Mouse (Mus musculus) adrenal gland, postnatal 4 days (tissue): ENCODE measurements around the gene Plekha7. TPM values are rescaled to one million over a fixed set of nuclear protein-coding genes. Genes with fewer than 3 reads are reported as not detected.

Source experiments
- DNase-seq, 2 experiments: peaks; one replicate each; pipeline ENCODE4 v3.0.0; 2021 to 2022; ENCODE audit warnings: low spot score in 2 of 2, mixed read lengths in 2 of 2
- long read RNA-seq, 2 experiments: library from polyadenylated mRNA; stranded (forward); transcript quantifications; one replicate each; pipeline ENCODE4 v2.0.0; 2021
- total RNA-seq, 2 experiments: library from RNA; stranded (reverse); gene quantifications; 2 replicates each; pipeline ENCODE4 v1.2.3; 2021

Plekha7 gene
- total RNA-seq, result 10 to 100 TPM; 19.0 to 24.8 TPM
- long read RNA-seq, experiment 1, full-length matches to known transcripts, result 1 of 3 reads
- long read RNA-seq, experiment 1, partial matches to known transcripts, result 2 of 3 reads
- long read RNA-seq, experiment 1, other reads (novel, unspliced or antisense), result 0 of 3 reads
- long read RNA-seq, experiment 2, partial matches to known transcripts, result 4 of 10 reads
- long read RNA-seq, experiment 2, other reads (novel, unspliced or antisense), result 6 of 10 reads

DNA sequence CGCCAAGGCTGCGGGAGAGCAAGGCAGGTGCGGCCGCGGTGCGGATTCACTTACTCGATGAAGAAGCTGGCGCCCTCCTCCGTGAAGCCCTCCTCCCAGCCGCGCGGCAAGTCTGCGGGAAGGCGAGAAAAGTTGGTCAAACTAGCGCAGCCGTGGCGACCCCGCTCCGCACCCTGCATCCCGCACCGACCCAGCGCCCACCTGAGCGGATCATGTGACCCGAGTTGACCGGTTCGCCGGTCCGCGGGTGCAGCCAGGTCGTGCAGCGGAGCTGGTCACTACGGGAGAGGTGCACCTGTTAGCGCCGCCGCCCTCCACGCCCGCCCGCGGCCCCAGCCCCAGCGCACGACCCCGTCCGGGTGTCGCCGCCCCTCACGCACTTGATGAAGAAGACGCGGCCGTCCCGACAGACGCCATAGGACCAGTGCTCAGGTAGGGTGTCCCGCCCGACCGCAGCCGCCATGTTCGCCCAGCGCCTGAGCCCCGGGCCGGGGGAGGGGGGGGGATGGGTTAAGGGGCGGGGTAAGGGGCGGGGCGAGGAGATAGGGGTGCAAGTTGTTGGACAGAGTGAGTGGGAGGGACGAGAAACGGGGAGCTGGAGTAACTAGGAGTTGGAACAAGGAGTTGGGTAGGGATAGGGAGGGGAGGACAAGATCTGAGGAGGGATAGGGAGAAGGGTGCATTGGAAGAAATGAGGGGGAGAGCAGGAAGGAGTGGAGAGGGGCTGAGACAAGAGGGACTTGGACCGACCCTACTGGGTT, at the start of gene Plekha7:
Plekha7 (minus strand) TSS at position 506 of the 761 bp plus-strand sequence.
- peak; percentile 31 to 33 for DNase-seq

DNA sequence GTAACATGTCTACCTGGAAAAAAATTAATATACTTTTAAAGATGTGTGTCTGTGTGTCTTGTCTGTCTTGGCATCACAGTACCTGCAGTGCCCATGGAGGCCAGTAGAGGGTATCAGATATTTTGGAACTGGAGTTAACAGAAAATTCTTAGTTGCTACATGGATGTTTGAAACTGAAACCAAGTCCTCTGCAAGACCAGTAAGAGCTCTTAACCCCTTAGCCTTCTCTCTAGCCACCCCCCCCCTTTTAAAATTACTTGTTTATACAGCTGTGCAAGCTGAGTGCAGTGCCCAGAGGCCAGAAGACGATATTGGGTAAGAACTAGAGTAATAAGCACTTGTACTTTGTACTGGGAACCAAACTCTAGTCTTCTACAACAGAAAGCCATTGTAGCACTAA, 28.1 kb upstream of the Plekha7 start:
- peak in 1 of 2 experiments; percentile 50 for DNase-seq

DNA sequence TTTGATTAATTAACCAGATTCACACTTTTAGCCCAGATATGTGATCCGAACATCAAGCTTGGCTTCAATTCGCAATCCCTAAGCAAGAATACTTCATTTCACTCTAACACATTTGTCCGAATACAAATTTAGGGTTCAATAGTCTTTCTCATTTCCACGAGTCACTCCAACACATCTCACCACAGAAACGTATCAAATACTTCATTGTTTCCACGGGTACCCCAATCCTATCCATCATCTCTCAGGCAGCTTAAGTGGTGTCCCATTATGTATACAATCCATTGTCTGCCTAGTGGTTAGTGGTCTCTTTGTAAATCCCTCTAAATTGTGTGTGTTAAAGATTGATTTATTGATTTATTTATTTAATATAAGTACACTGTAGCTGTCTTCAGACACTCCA, 27.0 kb upstream of the Plekha7 start:
- DNase-seq, result no peak

DNA sequence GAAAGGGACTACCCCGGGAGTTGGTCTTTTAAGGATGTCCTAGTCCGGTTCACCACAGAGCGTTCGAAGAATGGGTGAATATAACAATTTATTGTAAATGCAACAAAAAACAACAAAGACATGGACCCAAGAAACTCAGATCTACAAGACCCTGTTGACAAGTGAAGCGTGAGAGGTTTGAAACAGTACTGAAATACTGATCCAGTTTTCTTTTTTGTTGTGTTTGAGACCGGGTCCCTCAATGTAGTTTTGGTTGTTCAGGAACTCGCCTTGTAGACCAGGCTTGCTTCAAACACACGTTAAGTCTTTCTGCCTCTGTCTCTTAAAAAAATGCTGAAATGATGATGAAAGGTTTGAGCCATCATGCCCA, 26.5 kb upstream of the Plekha7 start:
- DNase-seq, result no peak

DNA sequence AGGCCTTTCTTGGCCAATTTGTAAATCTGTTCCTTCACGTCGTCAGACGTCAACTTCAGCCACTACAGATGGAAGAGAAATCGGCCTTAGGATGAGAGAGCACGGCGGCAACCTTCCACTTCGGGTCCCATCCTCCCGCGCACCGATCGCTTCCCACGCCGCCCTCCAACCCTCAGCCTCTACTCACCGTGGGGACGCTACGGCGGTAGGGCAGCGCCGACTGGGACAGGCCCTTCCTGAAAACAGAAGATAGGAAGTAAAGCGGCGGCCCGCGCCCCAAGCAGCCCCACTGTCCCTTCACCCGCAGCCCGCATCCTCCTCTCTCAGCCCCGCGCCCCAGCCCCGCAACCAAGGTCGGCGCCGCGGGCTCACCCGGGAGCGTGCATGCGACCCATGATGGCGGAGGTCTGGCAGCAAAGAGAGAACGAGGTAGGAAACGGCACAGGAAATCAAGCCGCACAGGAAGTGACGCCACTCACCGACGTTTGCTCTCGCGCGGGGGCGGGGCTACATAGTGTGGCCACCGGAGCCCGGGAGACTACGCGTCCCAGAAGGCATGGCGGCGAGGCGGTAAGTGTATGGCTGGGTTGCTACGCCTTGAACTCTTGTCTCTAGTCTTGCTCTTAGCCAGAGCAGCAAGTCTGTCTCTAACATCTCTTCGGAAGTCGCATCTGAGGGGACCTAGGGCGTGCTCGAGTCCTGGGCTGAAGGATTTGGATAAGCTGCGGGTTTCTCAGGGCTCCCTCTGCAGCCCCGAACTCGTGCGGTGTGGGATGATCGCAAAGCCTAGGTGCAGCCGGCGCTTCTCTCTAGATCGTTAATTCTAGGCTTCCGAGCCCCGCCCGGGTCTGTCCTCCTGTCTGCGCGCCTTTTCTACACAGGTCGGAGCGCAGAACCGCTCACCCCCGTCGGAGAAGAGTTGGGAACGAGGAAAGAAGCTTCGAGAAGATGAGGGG, 25.8 kb upstream of the Plekha7 start, which contains the start of gene Rps13:
Rps13 (minus strand) TSS at position 483 of the 956 bp plus-strand sequence.
- DNase-seq, result peak; percentile 85 to 96

DNA sequence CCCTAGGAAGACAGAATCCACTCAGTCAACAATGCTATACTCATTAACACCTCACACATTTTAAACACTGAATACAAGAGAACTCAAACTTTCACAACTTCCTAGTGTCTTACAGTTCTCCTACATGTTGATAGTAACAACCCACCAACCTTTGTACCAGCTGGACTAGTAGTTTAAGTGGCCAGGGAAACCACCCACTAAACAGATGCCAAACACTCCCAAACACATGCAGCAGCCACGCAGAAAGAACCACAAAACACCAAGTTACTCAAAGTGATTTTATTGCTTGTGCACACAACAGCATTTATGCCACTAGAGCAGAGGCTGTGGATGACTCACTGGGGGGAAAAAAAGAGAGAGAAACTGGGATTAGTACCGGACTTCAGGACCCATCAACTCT, 23.1 kb upstream of the Plekha7 start:
- DNase-seq, result no peak

DNA sequence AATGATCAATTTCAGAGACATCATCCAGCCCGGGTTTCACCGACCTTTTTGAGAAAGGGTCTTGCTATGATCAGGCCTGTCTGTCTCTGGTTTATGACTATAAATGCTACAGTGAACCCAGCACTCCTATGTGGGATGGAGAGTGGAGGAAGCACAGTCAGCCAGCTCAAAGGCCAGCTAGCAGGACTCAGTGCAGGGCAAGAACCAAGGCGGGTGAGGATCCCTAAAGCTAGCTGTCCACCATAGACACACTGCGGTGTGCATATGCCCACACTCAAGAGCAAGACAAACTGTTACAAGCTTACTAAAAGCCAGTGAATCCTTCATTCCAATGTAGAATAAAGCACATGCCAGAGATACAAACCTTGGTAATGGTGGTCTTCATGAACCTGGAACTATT, 21.7 kb upstream of the Plekha7 start:
- DNase-seq, result no peak

DNA sequence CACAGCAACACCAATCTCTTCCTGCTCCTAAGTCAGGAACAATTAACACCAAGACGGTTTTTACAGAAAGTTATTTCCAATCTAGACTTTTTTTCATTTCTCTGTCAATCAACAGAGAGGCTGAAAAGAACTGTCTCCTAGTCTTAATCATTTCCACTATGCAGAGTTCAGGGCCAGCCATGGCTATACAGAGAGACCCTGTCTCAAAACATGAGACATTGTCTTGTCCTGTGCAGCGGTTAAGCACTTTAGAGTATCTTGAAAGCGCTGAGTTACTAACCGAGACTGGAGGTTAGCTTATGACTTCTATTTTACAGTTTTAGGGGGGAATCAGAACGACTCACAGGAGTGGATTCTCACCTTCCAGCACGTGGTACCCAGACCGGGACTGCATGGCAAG, 20.6 kb upstream of the Plekha7 start:
- no peak for DNase-seq

DNA sequence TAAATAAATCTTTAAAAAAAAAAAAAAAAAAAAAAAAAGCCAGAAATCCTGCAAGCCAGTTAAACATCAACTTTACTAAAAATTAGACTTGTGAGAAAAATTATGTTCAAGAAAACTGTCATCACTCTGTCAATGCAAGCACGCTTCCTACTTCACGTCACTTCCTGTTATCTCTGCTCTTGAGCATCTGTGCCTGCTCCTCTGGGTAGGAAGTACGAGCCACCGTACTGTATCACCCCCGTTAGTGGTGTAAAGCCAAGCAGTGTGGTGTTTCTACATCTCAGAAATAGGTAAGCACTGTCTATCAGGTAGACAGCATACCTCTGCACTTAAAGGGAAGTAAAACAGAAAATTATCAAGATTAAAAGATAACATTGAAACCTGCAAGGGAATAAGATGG, 19.7 kb upstream of the Plekha7 start:
- no peak for DNase-seq

DNA sequence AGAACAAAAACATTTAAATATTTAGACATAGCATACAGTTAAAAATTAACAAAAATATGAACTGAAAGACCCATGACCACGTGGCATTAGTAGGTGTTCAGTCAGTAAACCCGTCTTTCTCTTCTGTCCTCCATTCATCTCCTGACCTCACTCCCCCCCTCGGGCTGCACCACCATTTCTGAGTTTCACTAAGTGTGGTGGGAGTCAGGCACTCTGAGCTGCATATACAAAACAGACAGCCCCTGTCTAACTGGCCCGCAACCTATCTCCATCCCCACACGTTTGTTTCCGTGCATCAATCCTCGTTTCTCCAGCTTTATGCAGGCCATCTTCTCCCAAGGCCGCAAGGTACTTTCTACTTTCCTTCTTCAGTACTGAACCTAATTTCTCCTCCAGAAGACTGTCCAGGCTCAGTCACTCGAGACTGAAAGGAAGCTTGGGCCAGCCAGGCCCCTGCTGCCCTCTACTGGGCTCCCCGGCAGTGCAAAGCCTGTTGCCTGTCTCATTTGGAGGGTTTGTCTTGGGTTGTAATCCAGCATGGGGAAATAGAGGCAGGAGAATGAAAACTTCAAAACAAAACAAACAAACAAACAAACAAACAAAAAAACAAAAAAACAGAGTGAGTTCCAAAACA, 15.3 kb upstream of the Plekha7 start:
- DNase-seq, result peak in 1 of 2 experiments; percentile 33

DNA sequence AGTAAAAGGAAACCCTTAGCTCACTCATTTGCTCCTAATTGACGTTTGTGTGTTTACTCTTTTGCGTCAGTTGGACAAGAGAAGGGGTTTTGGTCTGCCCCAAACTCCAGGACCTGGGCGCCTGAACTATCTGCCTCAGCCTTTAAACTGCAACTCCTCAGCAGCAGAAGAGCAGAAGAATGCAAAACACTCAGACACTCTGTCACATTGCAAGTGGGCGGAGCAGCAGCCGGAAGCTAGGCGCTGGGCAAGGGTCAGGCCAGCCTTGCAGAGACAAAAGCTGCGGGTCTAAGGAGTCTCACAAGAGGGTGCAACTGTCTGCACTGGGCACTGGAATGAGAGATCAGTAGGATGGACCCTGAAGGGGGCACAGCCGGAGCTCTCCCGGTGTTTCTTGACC, 1.3 kb upstream of the Plekha7 start:
- DNase-seq, result no peak

DNA sequence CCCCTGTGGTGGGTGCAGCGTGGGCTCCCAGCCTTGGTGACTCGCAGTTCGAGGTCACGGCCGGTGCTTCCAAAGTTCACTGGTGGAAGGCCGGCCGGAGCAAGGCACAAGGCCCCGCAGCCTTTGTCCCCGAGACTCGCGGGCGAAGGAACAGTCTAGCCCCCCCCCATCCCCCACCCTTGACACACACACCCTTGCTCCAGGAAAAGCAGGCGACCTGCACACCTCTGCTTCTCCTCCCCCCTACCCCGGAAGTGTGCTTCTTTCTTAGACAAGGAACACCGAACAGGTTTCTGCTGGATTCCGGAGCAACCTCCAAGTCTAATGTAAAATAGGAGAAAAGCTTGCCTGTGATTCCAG, 436 bp upstream of the Plekha7 start:
- DNase-seq, result no peak

DNA sequence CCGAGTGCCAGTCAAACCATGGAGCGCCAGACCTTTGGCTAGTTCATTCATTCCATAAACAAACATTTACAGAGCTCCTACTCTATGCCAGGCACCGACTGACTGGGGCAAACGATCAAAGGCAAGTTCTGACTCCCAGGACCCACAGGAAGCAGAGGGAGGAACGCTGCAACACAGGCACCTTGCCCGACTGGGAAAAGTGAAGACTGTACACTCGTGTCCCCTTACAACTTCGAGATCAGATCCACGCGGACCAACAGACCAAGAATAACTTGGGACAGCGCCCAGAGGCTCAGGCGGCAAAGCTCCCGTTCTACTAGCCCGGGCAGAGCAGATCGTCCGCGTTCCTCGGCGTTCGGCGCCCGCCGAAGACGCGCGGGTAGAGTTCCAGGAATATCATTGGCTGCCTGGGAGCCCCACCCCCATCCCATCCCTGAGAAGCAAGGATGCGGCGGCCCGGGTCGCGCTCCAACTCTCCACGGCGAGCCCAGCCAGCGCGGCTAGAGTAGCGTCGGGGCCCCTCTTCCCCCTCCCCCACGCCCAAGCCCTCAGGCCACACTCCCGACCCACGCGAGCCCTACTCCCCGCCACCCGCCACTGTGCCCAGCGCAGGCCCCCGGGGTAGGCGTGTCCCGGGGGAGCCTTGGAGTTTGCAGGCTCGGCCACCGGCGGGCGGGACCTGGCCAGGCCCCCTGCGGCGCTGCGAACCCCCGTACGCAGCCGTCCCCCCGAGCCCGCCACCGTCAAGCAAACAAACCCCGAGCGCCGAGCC, 891 bp downstream of the Plekha7 start:
- DNase-seq, result peak; percentile 50 to 57

DNA sequence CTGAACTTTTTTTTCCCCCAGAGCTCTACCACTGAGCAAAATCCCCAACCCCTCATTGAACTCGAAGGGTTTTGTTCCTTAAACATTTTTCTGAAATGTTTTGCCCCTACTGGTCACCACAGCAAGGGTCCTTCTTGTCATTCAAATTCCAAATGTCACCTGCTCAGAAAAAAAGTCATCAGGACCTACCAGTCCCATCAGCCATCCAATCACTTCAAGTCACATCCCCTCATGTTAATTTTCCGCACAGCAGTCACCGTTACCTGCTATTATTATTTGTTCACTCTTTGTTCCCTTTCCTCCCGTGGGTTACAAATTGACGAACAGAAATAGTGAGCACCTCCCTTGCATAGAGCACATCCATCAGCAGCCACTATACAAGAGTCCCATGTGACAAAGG, 1.6 kb downstream of the Plekha7 start:
- DNase-seq, result no peak

DNA sequence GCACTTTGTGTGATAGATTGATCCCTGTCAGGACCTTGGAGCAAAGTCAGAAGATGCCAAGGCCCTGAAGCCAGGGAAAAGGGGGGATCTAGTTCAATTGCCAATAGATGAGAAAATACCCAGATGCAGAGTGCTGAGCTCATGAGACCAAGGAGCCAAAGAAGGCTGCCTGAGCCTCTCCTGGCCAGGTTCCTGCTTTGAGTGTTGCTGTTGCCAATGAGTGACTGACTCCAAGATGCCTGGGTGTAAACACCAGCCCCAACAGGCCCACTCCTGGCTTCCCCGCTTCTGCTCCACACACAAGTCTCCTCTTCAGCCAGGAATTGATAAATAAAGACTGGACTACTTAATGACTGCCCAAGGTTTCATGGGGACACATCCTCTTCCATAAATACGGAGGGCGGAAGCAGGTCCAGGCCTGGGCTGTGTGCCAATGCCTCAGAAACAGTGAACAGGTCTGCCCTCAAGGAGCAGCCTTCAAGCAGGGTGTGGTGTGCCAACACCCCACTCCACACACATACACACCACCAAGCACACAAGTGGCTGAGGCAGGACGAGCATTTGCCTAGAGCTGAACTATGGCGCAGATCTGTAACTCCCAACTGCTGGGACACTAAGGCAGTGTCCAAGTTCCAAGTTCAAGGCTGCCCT, 6.4 kb downstream of the Plekha7 start:
- no peak for DNase-seq

DNA sequence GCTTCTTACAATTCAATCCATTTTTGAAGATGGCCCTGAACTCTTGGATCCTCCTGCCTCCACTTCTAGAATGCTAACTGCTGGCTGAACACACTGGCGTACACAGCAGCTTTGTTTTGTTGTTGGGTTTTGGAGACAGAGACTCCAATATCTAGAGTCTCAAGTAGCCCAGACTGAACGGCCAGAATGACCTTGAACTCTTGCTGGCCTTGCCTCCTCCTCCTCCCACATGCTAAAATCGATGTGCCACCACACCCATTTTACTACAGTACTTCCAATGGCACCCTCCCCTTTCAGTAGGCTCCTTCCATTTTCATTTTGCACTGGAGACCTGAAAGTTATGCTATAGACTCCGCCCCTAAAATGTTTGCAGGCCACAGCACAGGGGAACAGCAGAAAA, 7.0 kb downstream of the Plekha7 start:
- no peak for DNase-seq

DNA sequence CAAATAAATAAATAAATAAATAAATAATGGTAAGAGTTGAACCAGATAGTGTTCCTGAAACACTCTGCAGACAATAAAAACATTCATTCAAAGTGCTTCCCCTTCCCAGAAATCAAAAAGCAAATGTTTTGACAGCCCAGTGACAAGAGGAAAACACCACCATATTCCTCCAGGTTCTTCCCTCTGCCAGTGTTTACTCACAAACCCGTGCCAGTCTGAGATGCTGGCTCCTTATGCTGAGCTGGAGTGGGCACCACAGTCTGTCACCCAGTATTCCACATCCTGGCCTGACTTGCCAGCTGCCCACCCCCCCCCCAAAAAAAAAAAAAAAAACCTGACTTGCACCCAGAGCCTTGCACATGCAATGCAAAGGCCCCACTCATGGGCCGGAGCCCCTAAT, 9.3 kb downstream of the Plekha7 start:
- DNase-seq, result no peak

DNA sequence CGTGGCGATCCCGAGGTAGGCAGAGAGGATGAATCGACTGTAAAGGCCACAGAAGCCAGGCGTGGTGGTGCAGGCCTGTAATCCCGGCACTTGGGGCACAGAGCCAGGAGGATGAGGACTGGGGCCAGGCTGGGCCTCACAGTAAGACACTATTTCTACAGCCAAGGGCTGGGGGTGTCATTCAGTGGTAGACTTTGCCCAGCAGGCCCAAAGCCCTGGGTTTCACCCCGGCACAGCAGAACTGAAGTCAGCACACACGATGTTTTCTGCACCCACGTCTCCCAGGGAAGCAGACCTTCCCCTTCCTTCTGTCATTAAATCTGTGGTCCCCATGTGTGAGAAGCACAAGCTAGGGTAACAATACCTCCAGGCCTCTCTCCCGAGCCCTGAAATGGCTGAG, 9.8 kb downstream of the Plekha7 start:
- no peak for DNase-seq

DNA sequence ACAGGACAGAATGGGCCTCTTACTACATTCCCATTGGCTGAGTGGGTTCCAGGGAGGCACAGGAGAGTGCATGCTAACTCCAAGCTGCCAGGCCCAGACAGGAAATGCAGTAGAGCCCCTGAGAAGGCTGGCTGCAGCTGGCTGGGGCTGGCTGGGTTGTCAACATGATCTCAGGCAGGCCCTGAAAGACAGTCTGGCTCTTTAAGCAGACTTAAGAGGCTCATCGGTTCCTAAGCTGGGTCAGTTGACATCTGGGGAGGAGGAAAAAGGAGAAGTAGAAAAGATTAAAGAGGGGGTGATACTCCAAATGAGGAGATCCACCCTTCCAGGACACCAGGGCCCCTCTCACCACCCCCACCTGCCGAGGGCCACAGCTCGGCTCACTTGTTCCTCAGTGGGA, 13.2 kb downstream of the Plekha7 start:
- DNase-seq, result no peak

DNA sequence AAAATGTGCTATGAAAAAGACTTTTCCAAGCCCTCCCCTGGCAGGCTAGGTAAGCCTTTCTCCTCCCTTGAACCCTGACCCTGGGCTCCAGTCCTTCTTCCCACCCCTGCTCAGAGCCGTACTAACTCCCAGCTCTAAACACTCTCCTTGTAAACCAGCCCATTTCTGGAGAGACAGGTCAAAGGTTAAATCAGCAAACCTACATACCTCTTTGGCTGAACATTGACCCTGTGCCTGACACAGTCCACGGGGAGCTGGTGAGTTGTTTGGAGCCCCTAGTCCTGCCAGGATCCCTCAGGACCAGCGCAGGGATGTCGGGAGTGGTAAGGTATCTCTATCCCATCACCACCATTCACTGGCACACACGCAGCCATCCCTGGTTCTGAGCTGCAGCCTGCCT, 15.8 kb downstream of the Plekha7 start:
- DNase-seq, result no peak
